Mouse (Mus musculus): Measurements from ENCODE around the gene Snrnp70. TPM values are rescaled to one million over a fixed set of nuclear protein-coding genes. Genes with fewer than 3 reads are reported as not detected.

The Snrnp70 gene
- polyA plus RNA-seq, 1 experiment from 2014 or later, result 95.7 TPM

GRCm38 (mm10) chr7:45413113-45413863, 17.7 kb upstream of the Snrnp70 start, which contains the start of gene Ntf5:
Ntf5 (plus strand) TSS chr7:45413695.
- Histone ChIP-seq H3K27ac (ENCODE audit: low read depth, low read length) (no peak within 1 kb of the TSS), H3K27me3 (replicated peaks; ENCODE audit: control insufficient read depth, insufficient read depth, low read length) (peaks cover 90% of the 10 kb centered on the region), H3K36me3 (ENCODE audit: control insufficient read depth, insufficient read depth, low read length) (no peaks in the 10 kb centered on the region), H3K4me1 (ENCODE audit: control insufficient read depth, insufficient read depth, low read length) (no peaks in the 10 kb centered on the region), H3K4me2 (ENCODE audit: low read length) (peak within 1 kb of the TSS; percentile 85), H3K9ac (ENCODE audit: low read length) (peak within 1 kb of the TSS; percentile 64), H3K9me3 (replicated peaks; ENCODE audit: control insufficient read depth, low read length) (no peaks in the 10 kb centered on the region), H3K4me3 (ENCODE audit: low read depth, low read length) (peak within 1 kb of the TSS; percentile 45)
- DNase-seq (ENCODE audit: low spot score) (peak; percentile 33), ATAC-seq (peak; percentile 63)
- WGBS, result 3% methylated on average over 36 of the region's 45 CpGs

- no peak overlapping the region for H3K4me2 ChIP-seq (ENCODE audit: low read length)
- H3K36me3 ChIP-seq (ENCODE audit: control insufficient read depth, insufficient read depth, low read length), result no peaks in the 10 kb centered on the region
- H3K27ac ChIP-seq (ENCODE audit: low read depth, low read length), result no peak overlapping the region
- DNase-seq (ENCODE audit: low spot score) (no peak), ATAC-seq (no peak)
- H3K4me1 ChIP-seq (ENCODE audit: control insufficient read depth, insufficient read depth, low read length), result no peaks in the 10 kb centered on the region
- no peak overlapping the region for H3K9ac ChIP-seq (ENCODE audit: low read length)
- H3K27me3 ChIP-seq (replicated peaks; ENCODE audit: control insufficient read depth, insufficient read depth, low read length), result peaks cover 92% of the 10 kb centered on the region
- no peaks in the 10 kb centered on the region for H3K9me3 ChIP-seq (replicated peaks; ENCODE audit: control insufficient read depth, low read length)
- WGBS, result 86% methylated on average over 2 of the region's 2 CpGs
- H3K4me3 ChIP-seq (ENCODE audit: low read depth, low read length), result no peak overlapping the region
Observed at GRCm38 (mm10) chr7:45412421-45412820, 16.9 kb upstream of the Snrnp70 start.

DNA sequence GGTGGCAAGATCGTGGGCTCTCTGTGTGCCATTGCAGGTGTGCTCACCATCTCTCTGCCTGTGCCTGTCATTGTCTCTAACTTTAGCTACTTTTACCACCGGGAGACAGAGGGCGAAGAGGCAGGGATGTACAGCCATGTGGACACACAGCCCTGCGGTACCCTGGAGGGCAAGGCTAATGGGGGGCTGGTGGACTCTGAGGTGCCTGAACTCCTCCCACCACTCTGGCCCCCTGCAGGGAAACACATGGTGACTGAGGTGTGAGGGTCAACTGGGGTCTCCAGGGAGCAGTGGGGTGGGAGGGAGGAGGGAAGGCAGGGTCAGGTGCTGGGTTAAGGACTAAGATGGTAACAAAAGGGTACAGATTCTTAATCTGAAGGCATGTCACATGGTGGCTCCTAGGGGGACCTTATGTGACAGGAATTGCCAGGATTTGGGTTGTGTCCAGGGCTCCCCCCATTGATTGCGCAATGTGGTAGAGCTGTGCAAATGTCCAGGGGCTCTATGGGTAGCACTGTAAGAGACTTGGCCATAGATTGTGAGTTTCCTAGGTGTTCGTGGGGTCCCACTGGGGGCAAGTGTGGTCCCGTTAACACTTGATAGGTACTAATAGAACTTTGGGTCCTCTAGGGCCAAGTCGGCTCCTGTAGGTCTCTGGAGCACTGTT, 14.1 kb upstream of the Snrnp70 start:
- Histone ChIP-seq H3K27ac (ENCODE audit: low read depth, low read length) (no peak overlapping the region), H3K4me1 (ENCODE audit: control insufficient read depth, insufficient read depth, low read length) (no peaks in the 10 kb centered on the region), H3K9ac (ENCODE audit: low read length) (no peak overlapping the region), H3K27me3 (replicated peaks; ENCODE audit: control insufficient read depth, insufficient read depth, low read length) (peaks cover 90% of the 10 kb centered on the region), H3K9me3 (replicated peaks; ENCODE audit: control insufficient read depth, low read length) (no peaks in the 10 kb centered on the region), H3K36me3 (ENCODE audit: control insufficient read depth, insufficient read depth, low read length) (no peaks in the 10 kb centered on the region), H3K4me3 (ENCODE audit: low read depth, low read length) (no peak overlapping the region), H3K4me2 (ENCODE audit: low read length) (no peak overlapping the region)
- no peak for ATAC-seq
- WGBS, result 88% methylated on average over 8 of the region's 8 CpGs
- no peak for DNase-seq (ENCODE audit: low spot score)

DNA sequence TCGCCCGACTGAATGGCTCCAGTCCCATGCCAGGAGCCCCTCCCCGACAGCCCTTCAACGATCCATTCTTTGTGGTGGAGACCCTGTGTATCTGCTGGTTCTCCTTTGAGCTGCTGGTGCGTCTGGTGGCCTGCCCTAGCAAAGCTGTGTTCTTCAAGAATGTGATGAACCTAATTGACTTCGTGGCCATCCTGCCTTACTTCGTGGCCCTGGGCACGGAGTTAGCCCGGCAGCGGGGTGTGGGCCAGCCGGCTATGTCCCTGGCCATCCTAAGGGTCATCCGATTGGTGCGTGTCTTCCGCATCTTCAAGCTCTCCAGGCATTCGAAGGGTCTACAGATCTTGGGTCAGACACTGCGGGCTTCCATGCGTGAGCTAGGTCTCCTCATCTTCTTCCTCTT, 13.4 kb upstream of the Snrnp70 start:
- Histone ChIP-seq H3K27ac (ENCODE audit: low read depth, low read length) (no peak overlapping the region), H3K9me3 (replicated peaks; ENCODE audit: control insufficient read depth, low read length) (no peaks in the 10 kb centered on the region), H3K9ac (ENCODE audit: low read length) (no peak overlapping the region), H3K4me3 (ENCODE audit: low read depth, low read length) (no peak overlapping the region), H3K27me3 (replicated peaks; ENCODE audit: control insufficient read depth, insufficient read depth, low read length) (peaks cover 83% of the 10 kb centered on the region), H3K4me1 (ENCODE audit: control insufficient read depth, insufficient read depth, low read length) (no peaks in the 10 kb centered on the region), H3K36me3 (ENCODE audit: control insufficient read depth, insufficient read depth, low read length) (no peaks in the 10 kb centered on the region), H3K4me2 (ENCODE audit: low read length) (no peak overlapping the region)
- WGBS, result 89% methylated on average over 17 of the region's 17 CpGs
- DNase-seq (ENCODE audit: low spot score), result no peak
- ATAC-seq, result no peak

GRCm38 (mm10) chr7:45408351-45408750, 12.8 kb upstream of the Snrnp70 start:
- Histone ChIP-seq H3K27ac (ENCODE audit: low read depth, low read length) (no peak overlapping the region), H3K27me3 (replicated peaks; ENCODE audit: control insufficient read depth, insufficient read depth, low read length) (peaks cover 77% of the 10 kb centered on the region), H3K4me1 (ENCODE audit: control insufficient read depth, insufficient read depth, low read length) (no peaks in the 10 kb centered on the region), H3K4me3 (ENCODE audit: low read depth, low read length) (no peak overlapping the region), H3K9ac (ENCODE audit: low read length) (no peak overlapping the region), H3K9me3 (replicated peaks; ENCODE audit: control insufficient read depth, low read length) (no peaks in the 10 kb centered on the region), H3K36me3 (ENCODE audit: control insufficient read depth, insufficient read depth, low read length) (no peaks in the 10 kb centered on the region), H3K4me2 (ENCODE audit: low read length) (no peak overlapping the region)
- DNase-seq (ENCODE audit: low spot score) (no peak), ATAC-seq (no peak)
- WGBS, result 66% methylated on average over 7 of the region's 7 CpGs

GRCm38 (mm10) chr7:45407836-45408235, 12.3 kb upstream of the Snrnp70 start:
- no peak overlapping the region for H3K4me3 ChIP-seq (ENCODE audit: low read depth, low read length)
- H3K27ac ChIP-seq (ENCODE audit: low read depth, low read length), result no peak overlapping the region
- peaks cover 72% of the 10 kb centered on the region for H3K27me3 ChIP-seq (replicated peaks; ENCODE audit: control insufficient read depth, insufficient read depth, low read length)
- 80% methylated on average over 10 of the region's 10 CpGs for WGBS
- DNase-seq (ENCODE audit: low spot score) (no peak), ATAC-seq (no peak)
- H3K4me1 ChIP-seq (ENCODE audit: control insufficient read depth, insufficient read depth, low read length), result no peaks in the 10 kb centered on the region
- no peaks in the 10 kb centered on the region for H3K9me3 ChIP-seq (replicated peaks; ENCODE audit: control insufficient read depth, low read length)
- H3K9ac ChIP-seq (ENCODE audit: low read length), result no peak overlapping the region
- no peaks in the 10 kb centered on the region for H3K36me3 ChIP-seq (ENCODE audit: control insufficient read depth, insufficient read depth, low read length)
- H3K4me2 ChIP-seq (ENCODE audit: low read length), result no peak overlapping the region

DNA sequence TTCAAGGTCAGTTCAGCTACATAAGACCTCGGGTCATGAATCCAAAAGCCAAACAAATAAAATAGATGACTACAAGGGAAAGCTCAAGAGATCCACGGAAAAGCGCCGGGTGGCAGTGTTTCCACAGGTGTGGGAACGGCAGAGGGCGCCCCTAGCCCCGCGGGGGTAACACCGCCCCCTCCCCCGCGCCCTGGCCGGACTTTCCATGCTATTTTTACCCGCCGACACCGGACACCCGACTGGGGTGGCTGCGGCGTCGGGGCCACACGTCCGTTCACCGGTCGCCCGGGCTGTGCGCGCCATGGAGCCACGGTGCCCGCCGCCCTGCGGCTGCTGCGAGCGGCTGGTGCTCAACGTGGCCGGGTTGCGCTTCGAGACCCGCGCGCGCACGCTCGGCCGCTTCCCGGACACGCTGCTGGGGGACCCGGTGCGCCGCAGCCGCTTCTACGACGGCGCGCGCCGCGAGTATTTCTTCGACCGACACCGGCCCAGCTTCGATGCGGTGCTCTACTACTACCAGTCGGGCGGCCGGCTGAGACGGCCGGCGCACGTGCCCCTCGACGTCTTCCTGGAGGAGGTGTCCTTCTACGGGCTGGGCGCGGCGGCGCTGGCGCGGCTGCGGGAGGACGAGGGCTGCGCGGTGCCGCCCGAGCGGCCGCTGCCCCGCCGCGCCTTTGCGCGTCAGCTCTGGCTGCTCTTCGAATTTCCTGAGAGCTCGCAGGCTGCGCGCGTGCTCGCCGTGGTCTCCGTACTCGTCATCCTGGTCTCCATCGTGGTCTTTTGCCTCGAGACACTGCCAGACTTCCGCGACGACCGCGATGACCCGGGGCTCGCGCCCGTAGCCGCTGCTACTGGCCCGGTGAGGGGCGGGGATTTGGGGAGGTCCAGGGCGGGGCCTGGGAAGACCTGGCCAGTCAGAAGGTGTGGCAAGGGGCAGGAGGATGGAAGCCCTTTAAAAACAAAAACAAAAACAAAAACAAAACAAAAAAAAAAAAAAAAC, 10.9 kb upstream of the Snrnp70 start:
- H3K9me3 ChIP-seq (replicated peaks; ENCODE audit: control insufficient read depth, low read length), result no peaks in the 10 kb centered on the region
- peak overlapping the region; percentile 20 for H3K4me3 ChIP-seq (ENCODE audit: low read depth, low read length)
- no peaks in the 10 kb centered on the region for H3K4me1 ChIP-seq (ENCODE audit: control insufficient read depth, insufficient read depth, low read length)
- no peak overlapping the region for H3K27ac ChIP-seq (ENCODE audit: low read depth, low read length)
- H3K9ac ChIP-seq (ENCODE audit: low read length), result no peak overlapping the region
- DNase-seq (ENCODE audit: low spot score) (no peak), ATAC-seq (no peak)
- H3K27me3 ChIP-seq (replicated peaks; ENCODE audit: control insufficient read depth, insufficient read depth, low read length), result peaks cover 64% of the 10 kb centered on the region
- WGBS, result 2% methylated on average over 114 of the region's 114 CpGs
- no peaks in the 10 kb centered on the region for H3K36me3 ChIP-seq (ENCODE audit: control insufficient read depth, insufficient read depth, low read length)
- H3K4me2 ChIP-seq (ENCODE audit: low read length), result peak overlapping the region; percentile 40

DNA sequence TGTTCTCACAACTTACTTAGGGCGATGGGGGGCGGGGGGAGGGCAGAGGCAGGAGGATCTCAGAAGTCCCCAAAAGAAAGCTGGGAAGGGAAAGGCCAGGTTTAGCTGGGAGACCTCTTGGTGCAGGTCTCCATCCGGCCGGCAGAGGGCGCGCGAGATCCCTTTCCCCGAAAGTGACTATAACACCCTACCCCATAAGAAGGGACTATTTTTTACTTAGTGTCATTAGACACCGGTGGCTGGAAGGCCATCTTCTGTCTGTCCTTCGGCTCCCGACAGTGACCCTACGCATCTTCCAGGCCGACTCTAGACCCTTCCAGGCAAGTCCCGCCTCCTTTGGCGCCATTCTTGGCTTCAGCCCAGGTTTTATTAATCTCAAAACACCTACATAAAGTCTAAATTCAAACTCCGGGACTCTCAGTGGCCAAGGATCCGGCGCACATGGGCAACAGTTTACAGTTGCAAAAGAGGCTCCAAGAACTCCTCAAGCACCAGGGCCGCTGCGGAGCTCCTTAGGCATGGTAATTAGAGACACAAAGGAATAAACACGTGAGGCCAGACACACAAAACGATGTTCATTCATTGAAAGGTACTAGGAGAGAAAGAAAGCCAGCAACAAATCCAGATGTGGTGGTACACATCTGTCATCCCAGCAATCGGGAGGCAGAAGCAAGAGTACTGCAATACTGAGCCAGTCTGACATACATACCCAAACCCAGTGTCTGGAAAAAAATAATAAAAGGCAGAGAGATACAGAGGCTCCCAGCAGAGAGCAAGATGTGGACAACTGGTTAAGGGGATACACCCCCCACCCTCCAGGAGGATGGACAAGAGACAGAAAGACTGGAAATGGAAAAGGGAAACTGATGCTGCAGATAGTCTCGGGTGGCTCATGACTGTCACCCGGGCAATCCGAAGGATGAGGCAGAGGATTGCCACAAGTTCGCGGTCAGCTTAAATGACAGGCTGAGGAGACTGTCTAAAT, 9.8 kb upstream of the Snrnp70 start, which contains the start of gene Kcna7:
Kcna7 (plus strand) TSS at position 563 of the 985 bp plus-strand sequence.
- no peak within 1 kb of the TSS for H3K9ac ChIP-seq (ENCODE audit: low read length)
- no peaks in the 10 kb centered on the region for H3K36me3 ChIP-seq (ENCODE audit: control insufficient read depth, insufficient read depth, low read length)
- H3K9me3 ChIP-seq (replicated peaks; ENCODE audit: control insufficient read depth, low read length), result no peaks in the 10 kb centered on the region
- no peak within 1 kb of the TSS for H3K27ac ChIP-seq (ENCODE audit: low read depth, low read length)
- peak; percentile 39 for DNase-seq (ENCODE audit: low spot score)
- peak within 1 kb of the TSS; percentile 20 for H3K4me3 ChIP-seq (ENCODE audit: low read depth, low read length)
- no peaks in the 10 kb centered on the region for H3K4me1 ChIP-seq (ENCODE audit: control insufficient read depth, insufficient read depth, low read length)
- ATAC-seq, result peak; percentile 18; the same call in 1 of the 2 replicates
- H3K27me3 ChIP-seq (replicated peaks; ENCODE audit: control insufficient read depth, insufficient read depth, low read length), result peaks cover 53% of the 10 kb centered on the region
- peak within 1 kb of the TSS; percentile 40 for H3K4me2 ChIP-seq (ENCODE audit: low read length)
- WGBS, result 13% methylated on average over 28 of the region's 28 CpGs

Measured in forebrain, embryonic 14.5 days (tissue).